Mouse (Mus musculus) induced T-regulatory cell, adult 2 months (primary cell): ENCODE results near the gene Vmn2r31.
"Not testable (repeated sequence)": the region's sequence is repeated elsewhere in the genome, so short reads cannot be mapped to it uniquely, and the experiment has no call there.

Experiments
- DNase-seq: peaks from one replicate; pipeline ENCODE4 v3.0.0-alpha.2; 2012; ENCODE audit warnings: low read depth

The Vmn2r31 gene

DNA sequence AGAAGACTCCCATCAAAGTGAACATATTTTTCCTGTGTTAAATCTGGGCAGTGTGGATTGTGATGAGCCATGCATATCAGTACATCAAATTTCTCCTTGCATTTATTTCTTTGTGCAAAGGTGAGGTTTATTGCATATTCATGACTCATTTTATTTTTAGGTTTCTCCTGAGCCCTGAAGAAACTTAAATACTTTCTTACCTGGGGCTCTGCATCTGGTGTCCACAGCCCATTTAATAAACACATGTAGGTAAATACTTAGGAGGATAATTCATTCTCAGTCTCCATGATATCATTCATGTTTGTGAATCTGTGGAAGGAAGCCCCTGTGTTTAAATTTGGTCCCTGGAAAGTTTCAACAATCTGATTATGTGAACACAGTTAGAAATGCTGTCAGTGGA lies at the start of gene Vmn2r31:
Gene Vmn2r31 (minus strand): TSS at position 101 of the 400 bp plus-strand sequence.
- not testable (repeated sequence) for DNase-seq

DNA sequence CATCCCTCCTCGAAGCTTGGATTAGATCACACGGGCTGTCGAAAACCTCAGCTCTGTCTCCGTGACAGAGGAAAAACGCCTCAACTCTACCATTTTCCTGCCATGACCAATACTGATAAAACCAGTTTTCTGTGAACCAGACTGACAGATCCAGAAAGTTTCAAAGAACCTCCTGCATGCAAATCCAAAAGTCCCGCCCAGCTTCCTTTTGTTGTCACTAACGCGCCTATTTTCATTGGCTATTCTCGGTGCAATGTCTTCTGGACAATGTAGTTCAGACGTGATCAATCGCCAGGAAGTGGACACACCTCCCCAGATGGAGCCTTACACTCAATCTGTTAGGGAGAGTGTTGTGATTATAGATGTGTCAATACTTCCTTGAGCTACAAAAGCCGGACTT lies 25.1 kb downstream of the Vmn2r31 start, which contains the start of gene Gm45783:
Gene Gm45783 (minus strand): TSS at position 143 of the 400 bp plus-strand sequence.
- not testable (repeated sequence) for DNase-seq

GRCm38 (mm10) chr7:7337509-7337908 lies 62.0 kb downstream of the Vmn2r31 start, which contains the start of gene Vmn2r30:
TSS of gene Vmn2r30 (minus strand) at chr7:7337609.
- DNase-seq: not testable (repeated sequence)
